Comparison of ENCODE assay signal across 8 mouse cellular contexts in the genomic region with DNA sequence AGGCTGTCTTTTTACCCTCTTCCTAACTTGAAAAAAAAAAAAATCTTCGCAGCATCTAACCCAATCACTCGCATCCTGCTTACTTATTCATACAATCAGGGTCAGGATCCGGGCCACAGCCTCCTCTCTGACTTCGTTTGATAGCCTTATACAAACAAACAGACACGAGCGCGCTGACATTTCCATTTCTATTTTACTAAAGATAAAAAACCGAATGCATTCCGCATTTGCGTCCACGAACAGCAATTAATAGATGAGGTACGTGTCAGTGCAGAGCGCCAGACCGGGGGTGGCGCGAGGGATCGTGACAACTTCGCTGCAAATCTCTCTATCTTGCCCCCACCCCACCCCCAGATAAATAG. TPM values are rescaled to one million over a fixed set of nuclear protein-coding genes. Genes with fewer than 3 reads are reported as not detected.
DNase-seq lines count a peak whose midpoint lies in the region; ATAC-seq and TF ChIP-seq lines count a peak whose summit lies in the region.

Gene Tll1 (minus strand): TSS at position 248 of the 362 bp plus-strand sequence.

- H3K9ac ChIP-seq in forebrain, embryonic 16.5 days (replicated peaks; ENCODE audit: low read depth, low read length) = peak within 1 kb of the TSS; percentile 81
- peak within 1 kb of the TSS; percentile 38; the same call in 1 of the 2 replicates for H3K9ac ChIP-seq in stomach, embryonic 14.5 days (replicated peaks; ENCODE audit: low read depth, low read length)

- H3K27ac ChIP-seq in forebrain, embryonic 16.5 days (ENCODE audit: low read length) = no peak within 1 kb of the TSS; the same call in 1 of the 2 replicates
- peak within 1 kb of the TSS; percentile 53 for H3K27ac ChIP-seq in kidney, adult 2 months (ENCODE audit: insufficient read depth, low read depth, low read length)
- H3K27ac ChIP-seq in stomach, embryonic 14.5 days (ENCODE audit: low read length) = no peak within 1 kb of the TSS

- peak; percentile 9 for ATAC-seq in forebrain, embryonic 16.5 days
- ATAC-seq in stomach, embryonic 14.5 days (ENCODE audit: insufficient number of reproducible peaks, insufficient read depth, low FRiP score, low read depth) = peak; percentile 15; the same call in 1 of the 2 replicates

- no peaks in the 10 kb centered on the region for H3K36me3 ChIP-seq in forebrain, embryonic 16.5 days (ENCODE audit: control insufficient read depth, insufficient read depth)
- no peaks in the 10 kb centered on the region for H3K36me3 ChIP-seq in kidney, adult 2 months (ENCODE audit: control insufficient read depth, insufficient read depth, low read length)
- H3K36me3 ChIP-seq in stomach, embryonic 14.5 days (ENCODE audit: control insufficient read depth, insufficient read depth, low read length) = no peaks in the 10 kb centered on the region

- H3K4me3 ChIP-seq in forebrain, embryonic 16.5 days (replicated peaks; ENCODE audit: low read length) = peak within 1 kb of the TSS; percentile 76
- H3K4me3 ChIP-seq in kidney, adult 2 months (ENCODE audit: insufficient read depth, low read depth, low read length) = peak within 1 kb of the TSS; percentile 43
- H3K4me3 ChIP-seq in lung, adult 2 months (replicated peaks; ENCODE audit: extremely low read depth, low read depth, low read length) = peak within 1 kb of the TSS; percentile 78
- peak within 1 kb of the TSS; percentile 57 for H3K4me3 ChIP-seq in stomach, embryonic 14.5 days (ENCODE audit: low read depth, low read length)

- DNase-seq in frontal cortex, postnatal 36 days (ENCODE audit: low spot score in 2 of 2) = peak; percentile 8 to 19
- DNase-seq in frontal cortex, postnatal 10 days (ENCODE audit: low spot score in 2 of 2) = no peak
- peak; percentile 8 for DNase-seq in adrenal gland, postnatal 14 days
- DNase-seq in kidney, adult 2 months = peak; percentile 25
- no peak for DNase-seq in lung, adult 2 months
- DNase-seq in thymus, postnatal 10 days (ENCODE audit: low spot score in 2 of 2) = no peak

- peak within 1 kb of the TSS; percentile 100 for H3K4me2 ChIP-seq in forebrain, embryonic 16.5 days (ENCODE audit: low read length)
- H3K4me2 ChIP-seq in stomach, embryonic 14.5 days (replicated peaks; ENCODE audit: low read depth, low read length) = peak within 1 kb of the TSS; percentile 98

- WGBS in forebrain, embryonic 16.5 days = 0% methylated on average over 18 of the region's 18 CpGs
- WGBS in kidney, adult 2 months = under 1% methylated on average over 18 of the region's 18 CpGs
- under 1% methylated on average over 18 of the region's 18 CpGs for WGBS in lung, adult 2 months
- WGBS in stomach, embryonic 14.5 days = under 1% methylated on average over 18 of the region's 18 CpGs

- TF ChIP-seq POLR2A in kidney, adult 2 months (IDR thresholded peaks at IDR 0.05; ENCODE audit: low read depth, low read length) = no peak
- no peak for TF ChIP-seq POLR2A in lung, adult 2 months (IDR thresholded peaks at IDR 0.05; ENCODE audit: borderline replicate concordance, extremely low read depth, low read depth, low read length)

- no peaks in the 10 kb centered on the region for H3K9me3 ChIP-seq in forebrain, embryonic 16.5 days (ENCODE audit: control insufficient read depth, low read length)
- H3K9me3 ChIP-seq in stomach, embryonic 14.5 days (ENCODE audit: control insufficient read depth, low read depth, low read length) = no peaks in the 10 kb centered on the region

- peaks cover 7% of the 10 kb centered on the region for H3K27me3 ChIP-seq in forebrain, embryonic 16.5 days (replicated peaks; ENCODE audit: control insufficient read depth, insufficient read depth, low read length)
- peaks cover 1% of the 10 kb centered on the region; the same call in 1 of the 2 replicates for H3K27me3 ChIP-seq in kidney, adult 2 months (replicated peaks; ENCODE audit: control insufficient read depth, insufficient read depth, low read length)
- H3K27me3 ChIP-seq in stomach, embryonic 14.5 days (ENCODE audit: control insufficient read depth, insufficient read depth, low read length) = no peaks in the 10 kb centered on the region

- TF ChIP-seq CTCF in kidney, adult 2 months (conservative IDR thresholded peaks at IDR 0.05; ENCODE audit: insufficient read depth, insufficient read length, low read depth, low read length) = no peak
- TF ChIP-seq CTCF in lung, adult 2 months (IDR thresholded peaks at IDR 0.05; ENCODE audit: insufficient read depth, low read length) = no peak

- H3K4me1 ChIP-seq in forebrain, embryonic 16.5 days (replicated peaks; ENCODE audit: control insufficient read depth, insufficient read depth, low read length) = peaks cover 20% of the 10 kb centered on the region
- no peaks in the 10 kb centered on the region for H3K4me1 ChIP-seq in kidney, adult 2 months (ENCODE audit: control insufficient read depth, insufficient read depth, low read length)
- no peaks in the 10 kb centered on the region for H3K4me1 ChIP-seq in lung, adult 2 months (ENCODE audit: control insufficient read depth, insufficient read depth, low read length)
- peaks cover 4% of the 10 kb centered on the region; the same call in 1 of the 2 replicates for H3K4me1 ChIP-seq in stomach, embryonic 14.5 days (ENCODE audit: control insufficient read depth, insufficient read depth, low read length)

RNA-seq across cellular contexts. Expression of gene Tll1, which starts in this region (rescaled TPM):
- 1.0 and 1.5 TPM in 2 replicates for total RNA-seq in adrenal gland, postnatal 14 days (2021)
- polyA plus RNA-seq in forebrain, embryonic 16.5 days (2015; fragmentation: Nextera tagmentation; extraction: Ambion mirVana) = 1.6 and 1.7 TPM in 2 replicates
- polyA plus RNA-seq in kidney, adult 2 months (2012; rRNA removed) = 0.57 and 0.92 TPM in 2 replicates
- 0.84 and 1.6 TPM in 2 replicates for polyA plus RNA-seq in lung, adult 2 months (2012; rRNA removed)
- polyA plus RNA-seq in stomach, embryonic 14.5 days (2014; fragmentation: Nextera tagmentation; extraction: Ambion mirVana) = 2.6 and 3.0 TPM in 2 replicates

Comparison
In these comparisons a context has a peak if more than half of its experiments do, and no peak if none do; other contexts are left out.
1. DNase-seq: peak in frontal cortex, postnatal 36 days (2 of 2) and adrenal gland, postnatal 14 days (single experiment); none in frontal cortex, postnatal 10 days (0 of 2), lung, adult 2 months (single experiment) and thymus, postnatal 10 days (0 of 2).
2. Peak in DNase-seq, H3K4me3 ChIP-seq and H3K27ac ChIP-seq in kidney, adult 2 months; RNA of the gene not detected or under 1 TPM.
3. Peak in every context shown above with its lines, with median percentiles within 50 percentile points of each other: H3K4me3 ChIP-seq.